Mouse (Mus musculus) limb, embryonic 12.5 days (tissue): ENCODE measurements around the gene Rac2. TPM values are rescaled to one million over a fixed set of nuclear protein-coding genes. Genes with fewer than 3 reads are reported as not detected.
A peak's percentile ranks its signal among the peaks of the same experiment; 100 is the strongest.

ENCODE experiments used
- ATAC-seq: fragments of 200-750 bp; cut with Nextera tagmentation; 2 replicates; pipeline ENCODE4 v1.8.0; 2017; ENCODE audit warnings: low read depth, moderate TSS enrichment; ENCODE audit not compliant: insufficient number of reproducible peaks, insufficient read depth, low FRiP score, low TSS enrichment
- H3K27ac ChIP-seq: fragments of 300-500 bp; sonication (generic); 2 replicates; pipeline ENCODE4 v1.5.1; 2016; ENCODE audit warnings: mild to moderate bottlenecking, moderate library complexity
- H3K27me3 ChIP-seq: fragments of 300-500 bp; sonication (generic); 2 replicates; pipeline ENCODE4 v1.6.1; 2016; ENCODE audit warnings: mild to moderate bottlenecking, moderate library complexity
- H3K36me3 ChIP-seq: fragments of 300-500 bp; sonication (generic); 2 replicates; pipeline ENCODE4 v1.6.1; 2016; ENCODE audit warnings: mild to moderate bottlenecking, moderate library complexity
- H3K4me1 ChIP-seq: fragments of 300-500 bp; sonication (generic); replicated peaks from 2 replicates; pipeline ENCODE4 v1.6.1; 2016
- H3K4me2 ChIP-seq: fragments of 300-500 bp; sonication (generic); 2 replicates; pipeline ENCODE4 v1.6.1; 2016; ENCODE audit warnings: mild to moderate bottlenecking, moderate library complexity
- H3K4me3 ChIP-seq: fragments of 300-500 bp; sonication (generic); replicated peaks from 2 replicates; pipeline ENCODE4 v1.5.1; 2016; ENCODE audit warnings: mild to moderate bottlenecking
- H3K9ac ChIP-seq: fragments of 300-500 bp; sonication (generic); replicated peaks from 2 replicates; pipeline ENCODE4 v1.6.1; 2016; ENCODE audit warnings: mild to moderate bottlenecking, moderate library complexity
- H3K9me3 ChIP-seq: fragments of 300-500 bp; sonication (generic); 2 replicates; pipeline ENCODE4 v1.6.1; 2016; ENCODE audit warnings: mild to moderate bottlenecking, moderate library complexity
- WGBS: fragments of 180-500 bp; shearing (Covaris S2); methylation state at CpG from one replicate; pipeline ENCODE4 v1.1.7; 2016; 5-methylcytosine and 5-hydroxymethylcytosine counted together
- polyA plus RNA-seq: library from polyadenylated mRNA; unstranded; fragments of >200 nt; fragmentation: Nextera tagmentation; extraction: Ambion mirVana; gene quantifications from 2 replicates; pipeline ENCODE4 v1.2.1, GENCODE M21; 2016

Rac2 gene
- polyA plus RNA-seq, 1 experiment from 2014 or later = 5.1 TPM

DNA sequence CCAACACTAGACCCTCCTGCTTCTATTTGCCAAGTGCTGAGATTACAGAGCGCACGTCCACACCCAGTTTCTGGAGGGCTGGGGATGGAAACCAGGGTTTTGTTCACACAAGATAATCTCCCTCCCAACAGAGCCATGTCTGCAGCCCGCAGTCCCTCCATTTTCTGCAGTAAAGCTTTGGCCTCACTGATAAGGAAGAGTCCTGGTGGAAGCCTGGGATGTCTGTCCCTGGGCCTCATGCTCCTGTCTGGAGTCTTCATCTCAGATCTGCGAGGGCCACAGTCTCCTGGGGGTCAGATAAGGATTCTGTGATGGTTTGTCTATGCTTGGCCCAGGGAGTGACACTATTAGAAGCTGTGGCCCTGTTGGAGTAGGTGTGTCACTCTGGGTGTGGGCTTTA lies 15.5 kb upstream of the Rac2 start:
- Histone ChIP-seq H3K36me3 (no peaks in the 10 kb centered on the region), H3K27me3 (peaks cover 9% of the 10 kb centered on the region), H3K4me2 (no peak overlapping the region), H3K9ac (no peak overlapping the region), H3K4me3 (no peak overlapping the region), H3K4me1 (no peaks in the 10 kb centered on the region), H3K9me3 (peaks cover 7% of the 10 kb centered on the region; the same call in 1 of the 2 replicates), H3K27ac (no peak overlapping the region)
- 80% methylated on average over 4 of the region's 4 CpGs for WGBS
- no peak for ATAC-seq

DNA sequence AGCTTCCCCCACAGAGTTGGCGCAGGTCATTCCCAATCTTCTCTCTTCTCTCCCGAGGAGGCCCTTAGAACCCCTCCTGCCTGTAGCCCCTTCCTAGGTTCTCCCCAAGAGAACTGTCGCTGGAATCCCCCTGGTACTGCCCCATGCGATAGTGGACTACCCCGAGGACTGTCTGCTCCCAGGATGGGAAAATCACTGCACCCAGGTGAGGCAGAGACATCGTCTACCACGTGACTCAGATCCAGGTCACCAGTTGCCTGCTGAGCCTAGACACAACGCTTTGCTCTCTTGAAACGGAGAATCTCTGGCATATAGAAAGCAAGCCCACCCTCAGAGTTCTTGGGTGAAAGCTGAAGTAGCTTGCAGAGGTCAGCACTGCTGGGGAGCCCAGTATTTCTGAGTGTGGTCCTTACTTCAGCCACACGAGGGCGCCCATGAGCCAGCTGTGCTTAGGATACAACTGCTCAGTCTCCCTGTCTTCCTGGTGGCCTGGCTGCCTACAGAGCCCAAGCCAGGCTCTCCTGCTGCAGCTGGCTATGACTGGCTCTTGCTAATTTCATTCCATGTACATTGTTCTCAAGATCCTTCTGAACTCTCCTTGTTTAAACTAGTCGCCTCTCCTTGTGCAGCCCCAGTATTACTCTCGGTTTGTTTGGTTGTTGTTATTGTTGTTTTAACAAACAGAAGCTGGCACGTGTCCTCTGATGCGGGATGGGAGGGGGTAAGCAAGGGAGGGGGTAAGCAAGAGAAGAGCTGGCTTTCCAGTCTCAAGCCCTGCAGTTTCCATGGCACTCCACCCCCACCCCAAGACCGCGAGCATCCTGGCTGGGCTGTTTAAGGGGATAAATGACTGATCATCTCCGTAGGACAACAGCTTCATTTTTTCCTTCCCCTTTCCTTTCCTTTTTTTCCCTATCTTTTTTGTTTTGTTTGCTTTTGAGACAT lies 14.7 kb upstream of the Rac2 start:
- ATAC-seq = peak; percentile 86
- Histone ChIP-seq H3K4me3 (no peak overlapping the region), H3K9ac (no peak overlapping the region), H3K9me3 (peaks cover 7% of the 10 kb centered on the region; the same call in 1 of the 2 replicates), H3K27ac (no peak overlapping the region), H3K36me3 (no peaks in the 10 kb centered on the region), H3K27me3 (peaks cover 14% of the 10 kb centered on the region), H3K4me1 (no peaks in the 10 kb centered on the region), H3K4me2 (no peak overlapping the region)
- 54% methylated on average over 18 of the region's 18 CpGs for WGBS

DNA sequence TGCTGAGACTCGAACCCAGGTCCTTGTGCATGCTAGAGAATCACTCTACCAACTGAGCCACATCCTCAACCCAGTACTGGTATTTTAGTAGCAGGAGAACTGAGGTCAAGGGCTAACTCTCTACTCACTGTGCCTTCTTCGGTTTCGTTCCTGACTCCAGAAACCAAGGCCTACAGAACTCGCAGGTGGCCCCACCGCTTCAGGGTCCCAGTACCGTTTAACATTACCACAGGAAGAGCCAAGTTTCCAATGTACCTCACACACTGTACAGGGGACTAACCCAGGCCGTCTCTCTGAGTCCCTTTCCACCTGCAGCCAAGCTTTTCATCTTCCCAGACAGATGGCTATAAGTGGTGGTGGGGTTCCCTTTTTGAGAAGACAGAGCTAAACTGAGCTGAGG lies 12.8 kb upstream of the Rac2 start:
- H3K9me3 ChIP-seq = peaks cover 7% of the 10 kb centered on the region; the same call in 1 of the 2 replicates
- peaks cover 19% of the 10 kb centered on the region for H3K27me3 ChIP-seq
- H3K4me2 ChIP-seq = no peak overlapping the region
- 90% methylated on average over 7 of the region's 7 CpGs for WGBS
- no peak overlapping the region for H3K9ac ChIP-seq
- ATAC-seq = no peak
- peaks cover 13% of the 10 kb centered on the region for H3K4me1 ChIP-seq
- H3K4me3 ChIP-seq = no peak overlapping the region
- H3K36me3 ChIP-seq = no peaks in the 10 kb centered on the region
- no peak overlapping the region for H3K27ac ChIP-seq

DNA sequence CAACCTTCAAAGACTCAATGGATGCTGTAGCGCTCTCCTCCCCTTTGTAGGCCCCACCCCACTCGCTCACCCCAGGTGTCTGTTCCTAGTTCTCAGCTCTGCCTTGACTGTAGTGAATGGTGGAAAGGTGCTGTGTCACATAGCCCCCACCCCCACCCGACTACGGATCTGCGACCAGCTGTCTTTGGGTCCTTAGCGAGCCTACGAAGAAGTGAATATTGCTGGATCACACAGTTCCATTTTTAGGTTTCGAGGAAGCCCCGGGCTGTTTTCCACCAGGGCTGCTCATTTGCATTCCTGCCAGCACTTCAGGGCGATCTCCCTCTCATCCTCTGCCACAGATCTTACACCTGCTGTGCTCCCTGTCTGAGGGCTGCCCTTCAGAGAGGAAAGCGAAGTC lies 10.8 kb upstream of the Rac2 start:
- H3K9me3 ChIP-seq = peaks cover 7% of the 10 kb centered on the region; the same call in 1 of the 2 replicates
- no peak overlapping the region for H3K27ac ChIP-seq
- no peaks in the 10 kb centered on the region for H3K36me3 ChIP-seq
- H3K4me1 ChIP-seq = peaks cover 24% of the 10 kb centered on the region
- no peak for ATAC-seq
- 19% methylated on average over 11 of the region's 11 CpGs for WGBS
- no peak overlapping the region for H3K4me2 ChIP-seq
- H3K9ac ChIP-seq = no peak overlapping the region
- no peak overlapping the region for H3K4me3 ChIP-seq
- H3K27me3 ChIP-seq = peaks cover 31% of the 10 kb centered on the region

DNA sequence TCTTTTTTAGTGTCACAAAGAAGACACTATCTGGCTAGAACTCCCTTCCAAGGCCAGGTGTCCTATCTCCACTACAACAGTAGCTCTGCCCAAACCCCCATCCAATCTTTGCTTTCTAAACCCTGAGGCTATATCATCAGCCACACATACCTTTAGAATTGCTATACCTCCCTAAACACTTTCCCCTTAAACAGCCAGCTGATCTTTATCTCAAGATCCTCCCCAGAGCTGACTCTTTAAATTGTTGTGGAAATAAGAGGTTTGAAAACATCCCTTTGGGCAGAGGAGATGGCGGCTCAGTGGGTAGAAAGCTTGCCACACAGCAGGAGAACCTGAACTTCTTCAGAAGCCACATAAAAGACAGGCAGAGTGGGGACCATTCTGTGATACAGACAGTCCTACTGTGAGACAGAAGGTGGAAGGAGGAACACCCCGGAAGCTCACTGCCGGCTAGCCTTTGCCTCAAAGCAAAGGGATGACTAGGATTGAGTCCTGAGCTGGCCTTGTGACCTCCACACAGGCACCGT lies 3.8 kb upstream of the Rac2 start:
- peaks cover 24% of the 10 kb centered on the region for H3K27me3 ChIP-seq
- no peak overlapping the region for H3K27ac ChIP-seq
- H3K9ac ChIP-seq = no peak overlapping the region
- ATAC-seq = no peak
- H3K36me3 ChIP-seq = no peaks in the 10 kb centered on the region
- H3K4me2 ChIP-seq = no peak overlapping the region
- H3K9me3 ChIP-seq = no peaks in the 10 kb centered on the region
- 53% methylated on average over 3 of the region's 4 CpGs for WGBS
- no peak overlapping the region for H3K4me3 ChIP-seq
- peaks cover 20% of the 10 kb centered on the region for H3K4me1 ChIP-seq

DNA sequence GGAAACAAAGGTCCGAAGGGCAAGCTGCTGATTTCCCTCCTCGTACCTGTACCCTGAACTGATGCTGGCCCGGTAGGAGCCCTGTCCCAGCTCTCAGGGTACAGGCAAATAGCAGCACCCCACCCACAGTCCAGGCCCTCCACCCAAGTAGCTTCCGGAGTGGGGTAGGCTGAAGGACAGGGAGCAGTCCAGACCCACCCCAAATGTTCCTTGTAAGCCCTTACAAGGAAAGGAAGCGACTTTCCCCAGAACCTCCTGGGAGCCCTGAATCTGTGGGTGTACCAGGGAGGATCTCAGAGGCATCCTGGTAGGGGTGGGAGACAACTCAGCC lies 348 bp downstream of the Rac2 start:
- H3K4me3 ChIP-seq = no peak overlapping the region
- no peak overlapping the region for H3K9ac ChIP-seq
- H3K4me1 ChIP-seq = no peaks in the 10 kb centered on the region
- H3K9me3 ChIP-seq = no peaks in the 10 kb centered on the region
- H3K27ac ChIP-seq = no peak overlapping the region
- ATAC-seq = no peak
- H3K36me3 ChIP-seq = no peaks in the 10 kb centered on the region
- peaks cover 4% of the 10 kb centered on the region for H3K27me3 ChIP-seq
- H3K4me2 ChIP-seq = no peak overlapping the region
- 92% methylated on average over 5 of the region's 5 CpGs for WGBS

DNA sequence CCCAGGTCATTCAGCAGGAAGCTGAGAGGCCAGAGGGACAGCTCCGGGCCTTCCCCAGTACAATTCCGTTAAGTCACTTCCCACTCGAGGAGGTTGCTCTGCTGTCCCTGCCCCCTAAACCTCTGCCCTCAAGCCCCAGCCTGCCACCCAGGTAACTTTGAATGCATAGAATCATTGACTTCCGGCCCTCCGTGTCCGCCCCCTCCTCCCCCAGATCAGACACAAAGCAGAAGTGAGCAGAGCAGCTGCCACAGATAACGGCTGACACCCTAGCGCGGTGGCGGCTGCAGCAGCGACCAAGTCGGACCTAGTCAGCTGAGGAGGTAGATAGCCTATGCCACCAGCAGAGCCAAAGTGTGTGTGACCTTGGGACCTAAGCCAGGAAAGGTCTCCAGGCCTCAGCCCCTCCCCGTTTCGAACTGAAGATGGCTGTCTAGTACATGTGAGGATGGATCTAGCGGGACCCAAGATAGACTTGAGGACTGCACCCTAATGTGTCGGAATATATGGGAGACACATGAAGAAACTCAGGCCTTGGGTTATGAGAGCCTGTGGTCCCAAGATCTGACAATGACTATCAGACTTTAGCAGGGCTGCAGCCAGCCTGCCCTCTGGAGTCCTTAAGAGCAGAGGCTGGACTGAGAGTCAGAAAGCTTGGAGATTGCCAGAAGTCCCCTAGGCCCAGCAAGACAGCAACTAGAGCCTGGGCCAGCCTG lies 871 bp downstream of the Rac2 start:
- H3K27me3 ChIP-seq = peaks cover 4% of the 10 kb centered on the region
- WGBS = 64% methylated on average over 16 of the region's 16 CpGs
- no peaks in the 10 kb centered on the region for H3K36me3 ChIP-seq
- no peaks in the 10 kb centered on the region for H3K4me1 ChIP-seq
- ATAC-seq = no peak
- H3K9me3 ChIP-seq = no peaks in the 10 kb centered on the region
- no peak overlapping the region for H3K9ac ChIP-seq
- H3K4me3 ChIP-seq = no peak overlapping the region
- H3K27ac ChIP-seq = no peak overlapping the region
- no peak overlapping the region for H3K4me2 ChIP-seq

DNA sequence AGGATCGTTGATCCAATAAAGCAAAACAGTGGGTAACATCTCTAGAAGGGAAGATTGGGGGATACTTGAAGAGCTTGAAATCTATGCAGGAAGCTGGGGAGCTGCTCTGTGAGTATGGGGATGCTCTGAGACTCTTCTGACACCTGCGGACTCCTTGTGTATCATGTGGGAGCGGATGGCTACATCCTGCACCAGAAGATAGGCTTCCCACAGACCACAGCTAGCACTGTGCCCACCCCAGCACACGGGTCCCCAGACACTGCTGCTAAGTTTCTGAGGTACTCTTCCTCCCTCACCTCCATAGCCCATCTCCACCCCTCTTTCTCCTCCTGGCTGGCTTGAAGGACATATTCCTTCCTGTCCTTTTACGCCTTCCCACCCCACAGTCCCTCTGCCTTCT lies 2.4 kb downstream of the Rac2 start:
- H3K36me3 ChIP-seq = no peaks in the 10 kb centered on the region
- H3K27me3 ChIP-seq = peaks cover 4% of the 10 kb centered on the region
- no peaks in the 10 kb centered on the region for H3K9me3 ChIP-seq
- H3K27ac ChIP-seq = no peak overlapping the region
- no peaks in the 10 kb centered on the region for H3K4me1 ChIP-seq
- no peak overlapping the region for H3K4me3 ChIP-seq
- no peak overlapping the region for H3K4me2 ChIP-seq
- 91% methylated on average over 5 of the region's 5 CpGs for WGBS
- H3K9ac ChIP-seq = no peak overlapping the region
- ATAC-seq = no peak

DNA sequence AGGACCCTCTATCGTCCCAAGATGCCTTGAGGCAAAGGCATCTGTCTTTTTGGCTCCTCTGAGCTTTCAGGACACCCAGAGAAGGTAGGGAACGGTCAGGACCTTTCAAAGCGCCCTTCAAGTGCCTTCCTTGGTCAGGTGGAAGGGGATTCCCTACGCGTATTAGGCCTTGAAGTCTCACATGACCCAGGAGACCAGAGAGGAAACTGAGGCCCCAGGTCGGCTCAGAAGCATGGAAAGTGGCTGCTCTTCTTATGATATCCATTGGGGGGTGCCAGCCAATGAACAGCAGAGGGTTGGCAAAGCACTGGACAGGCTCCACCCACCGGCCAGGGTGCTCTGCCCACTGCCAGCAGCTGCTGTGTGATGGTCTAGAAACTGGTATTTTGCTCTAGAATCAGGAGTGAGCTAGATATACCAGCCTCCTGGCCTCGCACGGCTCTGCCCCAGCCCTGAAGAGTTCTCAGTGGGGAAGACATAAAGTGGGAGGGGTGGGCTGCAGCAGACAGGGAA lies 4.9 kb downstream of the Rac2 start:
- no peak overlapping the region for H3K27ac ChIP-seq
- 67% methylated on average over 9 of the region's 9 CpGs for WGBS
- H3K9ac ChIP-seq = no peak overlapping the region
- H3K4me3 ChIP-seq = no peak overlapping the region
- H3K36me3 ChIP-seq = no peaks in the 10 kb centered on the region
- no peaks in the 10 kb centered on the region; the same call in none of the 2 replicates for H3K27me3 ChIP-seq
- no peak overlapping the region for H3K4me2 ChIP-seq
- H3K4me1 ChIP-seq = no peaks in the 10 kb centered on the region
- ATAC-seq = no peak
- no peaks in the 10 kb centered on the region for H3K9me3 ChIP-seq

DNA sequence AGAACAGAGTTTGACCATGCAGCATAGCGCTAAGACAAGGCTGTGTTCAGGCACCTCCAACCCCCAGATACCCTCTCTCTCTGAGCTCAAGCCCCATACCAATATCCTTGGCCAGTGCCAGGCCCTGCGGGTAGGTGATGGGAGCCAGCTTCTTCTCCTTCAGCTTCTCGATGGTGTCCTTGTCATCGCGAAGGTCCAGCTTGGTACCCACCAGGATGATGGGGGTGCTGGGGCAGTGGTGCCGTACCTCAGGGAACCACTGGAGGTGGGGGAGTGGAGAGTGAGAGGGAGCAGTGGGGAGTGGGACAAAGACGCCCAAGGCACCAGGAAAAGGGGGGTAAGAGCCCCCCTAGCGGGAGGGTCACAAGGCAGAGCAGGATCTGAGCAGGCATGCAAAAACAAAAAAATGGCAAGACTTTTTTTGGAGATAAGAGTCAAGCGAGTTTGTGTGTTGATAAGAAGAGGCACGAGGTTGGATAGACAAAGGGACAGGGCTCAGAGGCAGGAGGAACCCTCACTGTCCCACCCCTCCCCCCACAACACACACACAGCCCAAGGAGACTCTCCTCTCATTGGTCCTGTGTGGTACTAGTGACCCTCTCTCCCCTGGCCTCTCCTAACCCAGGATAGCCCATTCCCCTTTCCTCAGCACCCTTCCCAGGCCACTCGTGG lies 7.7 kb downstream of the Rac2 start:
- Histone ChIP-seq H3K9me3 (no peaks in the 10 kb centered on the region), H3K27ac (no peak overlapping the region), H3K9ac (no peak overlapping the region), H3K27me3 (no peaks in the 10 kb centered on the region; the same call in 1 of the 2 replicates), H3K36me3 (no peaks in the 10 kb centered on the region), H3K4me3 (no peak overlapping the region), H3K4me2 (no peak overlapping the region), H3K4me1 (no peaks in the 10 kb centered on the region)
- ATAC-seq = no peak
- WGBS = 78% methylated on average over 11 of the region's 11 CpGs

DNA sequence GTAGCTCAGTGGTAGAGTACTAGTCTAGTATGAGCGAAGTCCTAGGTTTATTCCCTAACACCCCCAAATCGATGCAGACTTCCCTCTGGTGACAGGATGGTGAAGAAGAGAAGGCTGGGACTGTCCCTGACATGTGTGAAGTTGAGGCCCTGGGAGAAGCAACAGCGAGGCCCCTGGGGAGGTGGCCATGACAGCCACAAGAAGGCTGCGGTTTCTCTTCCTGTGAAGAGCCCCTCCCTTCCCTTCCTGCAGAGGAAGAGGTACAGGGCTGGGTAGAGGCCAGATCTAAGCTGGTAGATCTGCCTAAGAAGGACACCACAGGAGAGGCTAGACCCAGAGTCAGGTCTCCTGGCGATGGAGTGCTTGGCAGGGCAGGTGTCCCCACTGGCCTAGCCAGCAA lies 8.6 kb downstream of the Rac2 start:
- Histone ChIP-seq H3K9me3 (no peaks in the 10 kb centered on the region), H3K4me3 (no peak overlapping the region), H3K36me3 (no peaks in the 10 kb centered on the region), H3K4me2 (no peak overlapping the region), H3K27me3 (no peaks in the 10 kb centered on the region; the same call in 1 of the 2 replicates), H3K27ac (no peak overlapping the region), H3K4me1 (no peaks in the 10 kb centered on the region), H3K9ac (no peak overlapping the region)
- no peak for ATAC-seq
- WGBS = 77% methylated on average over 5 of the region's 5 CpGs
